Mouse (Mus musculus) lung, adult 2 months (tissue): Measurements from ENCODE around the gene Eif3i. TPM values are rescaled to one million over a fixed set of nuclear protein-coding genes. Genes with fewer than 3 reads are reported as not detected.

Experiments used
- DNase-seq: peaks from one replicate; pipeline ENCODE4 v3.0.0; 2022
- H3K4me1 ChIP-seq: fragments of 200-500 bp; 2 replicates; pipeline ENCODE4 v1.6.1; 2011; ENCODE audit warnings: low read length; ENCODE audit not compliant: control insufficient read depth, insufficient read depth
- H3K4me3 ChIP-seq: fragments of 200-500 bp; replicated peaks from 2 replicates; pipeline ENCODE3; 2011; ENCODE audit warnings: low read depth, mild to moderate bottlenecking, control low read depth, low read length; ENCODE audit errors: extremely low read depth
- CTCF ChIP-seq: fragments of 200-500 bp; IDR thresholded peaks from 2 replicates; pipeline ENCODE4 v1.5.1; 2011; ENCODE audit warnings: mild to moderate bottlenecking, low read length, control low read depth; ENCODE audit not compliant: insufficient read depth
- POLR2A ChIP-seq: fragments of 200-500 bp; IDR thresholded peaks from 2 replicates; pipeline ENCODE4 v1.6.1; 2011; ENCODE audit warnings: low read depth, mild to moderate bottlenecking, control low read depth, low read length, borderline replicate concordance; ENCODE audit errors: extremely low read depth
- WGBS: fragments of 180-500 bp; shearing (Covaris S2); methylation state at CpG from one replicate; pipeline ENCODE4 v1.1.7; 2018; 5-methylcytosine and 5-hydroxymethylcytosine counted together
- polyA plus RNA-seq: library from polyadenylated mRNA; depleted of rRNA; stranded (reverse); fragments of >200 nt; gene quantifications from 2 replicates; pipeline ENCODE4 v1.2.3, GENCODE M21; 2012; rRNA removed

Eif3i gene
- 148 and 197 TPM in 2 replicates for polyA plus RNA-seq

DNA sequence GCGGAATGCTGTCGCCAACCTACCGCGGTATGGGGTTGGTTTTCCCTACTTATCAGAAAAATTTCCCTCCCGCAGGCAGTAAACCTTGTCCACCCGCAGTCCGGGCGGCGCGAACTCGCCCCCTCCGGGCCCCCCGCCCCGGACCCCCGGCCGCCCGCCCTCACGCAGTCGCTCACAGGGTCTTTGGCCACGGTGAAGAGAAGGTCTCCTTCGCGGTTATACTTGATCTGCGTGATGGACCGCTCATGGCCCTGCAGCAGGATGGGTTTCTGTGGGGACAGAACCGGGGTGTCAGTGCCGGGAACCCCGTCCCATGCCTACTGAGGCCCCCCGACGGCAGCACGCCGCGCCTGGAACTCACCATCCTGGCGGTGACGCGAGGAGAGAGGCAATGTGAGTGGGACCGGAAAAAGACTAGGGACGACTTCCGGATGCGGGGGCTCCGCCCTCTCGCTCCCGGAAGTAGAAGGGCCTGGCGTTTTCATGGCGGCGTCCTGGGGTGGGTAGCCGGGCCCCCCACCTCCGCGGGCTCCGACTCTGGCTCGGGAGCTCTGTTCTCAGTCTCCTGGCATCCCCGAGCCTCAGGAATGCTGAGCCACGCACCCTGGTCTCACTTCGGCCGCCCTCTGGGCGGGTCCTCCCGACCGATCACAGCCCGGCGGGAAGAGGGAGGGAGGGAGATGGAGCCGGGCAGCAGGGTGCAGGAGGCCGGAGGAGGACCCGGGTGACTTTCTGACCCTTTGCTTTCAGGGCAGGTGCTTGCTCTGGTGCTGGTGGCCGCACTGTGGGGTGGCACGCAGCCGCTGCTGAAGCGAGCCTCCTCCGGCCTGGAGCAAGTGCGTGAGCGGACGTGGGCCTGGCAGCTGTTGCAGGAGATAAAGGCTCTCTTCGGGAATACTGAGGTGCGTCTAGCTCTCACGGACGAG, at the start of gene Eif3i, which contains the start of gene Tmem234:
TSS of gene Eif3i (minus strand) at position 416 of the 926 bp plus-strand sequence.
TSS of gene Tmem234 (plus strand) at position 436 of the 926 bp plus-strand sequence.
- Histone ChIP-seq H3K4me3 (peak within 1 kb of the TSS; percentile 72), H3K4me1 (peaks cover 4% of the 10 kb centered on the region; the same call in 1 of the 2 replicates)
- no peak for TF ChIP-seq CTCF
- TF ChIP-seq POLR2A, result peak; percentile 85; the same call in 1 of the 2 replicates
- under 1% methylated on average over 74 of the region's 74 CpGs for WGBS
- peak; percentile 83 for DNase-seq

DNA sequence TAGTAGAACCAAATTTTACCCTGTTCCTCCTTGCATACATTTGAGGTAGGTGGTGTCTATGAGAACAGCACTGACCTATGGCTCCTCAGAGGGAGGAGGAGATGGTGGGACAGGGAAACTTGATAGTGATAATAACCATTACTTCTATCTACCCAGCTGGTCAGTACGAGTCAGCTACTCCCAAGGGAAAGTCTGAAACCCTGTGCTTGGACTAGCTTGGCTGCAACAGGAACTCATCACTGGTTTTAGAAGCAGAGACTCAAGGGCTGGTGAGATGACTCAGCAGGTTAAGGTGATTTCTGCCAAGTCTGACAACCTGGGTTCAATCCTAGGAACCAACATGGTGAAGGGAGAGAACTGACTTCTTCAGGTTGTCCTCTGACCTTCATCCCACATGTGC, 48.2 kb upstream of the Eif3i start:
- Histone ChIP-seq H3K4me1 (no peaks in the 10 kb centered on the region), H3K4me3 (no peak overlapping the region)
- WGBS, result 72% methylated on average over 1 of the region's 1 CpGs
- TF ChIP-seq CTCF, result no peak
- TF ChIP-seq POLR2A, result no peak
- no peak for DNase-seq

DNA sequence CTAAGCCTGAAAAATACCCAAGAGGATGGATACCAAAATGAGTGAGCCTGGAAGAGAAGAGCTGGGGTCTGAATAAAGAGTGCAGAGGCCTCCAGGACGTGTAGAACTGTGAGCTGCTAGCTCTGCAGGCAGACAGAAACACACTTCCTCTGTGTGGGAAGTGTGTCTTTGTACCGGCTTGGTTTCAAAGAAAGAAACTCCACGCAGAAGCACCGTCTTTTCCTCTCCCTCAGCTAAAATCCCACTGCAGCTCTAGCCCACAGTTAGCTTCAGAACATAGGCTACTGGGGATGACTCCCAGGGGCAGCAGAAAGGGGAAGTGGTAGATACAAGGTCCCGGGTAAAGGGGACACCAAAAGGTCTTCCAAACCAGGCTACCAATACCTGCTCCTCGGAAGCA, 44.8 kb upstream of the Eif3i start:
- DNase-seq, result no peak
- no peak for TF ChIP-seq POLR2A
- TF ChIP-seq CTCF, result no peak
- Histone ChIP-seq H3K4me3 (no peak overlapping the region), H3K4me1 (no peaks in the 10 kb centered on the region)
- 85% methylated on average over 6 of the region's 6 CpGs for WGBS

DNA sequence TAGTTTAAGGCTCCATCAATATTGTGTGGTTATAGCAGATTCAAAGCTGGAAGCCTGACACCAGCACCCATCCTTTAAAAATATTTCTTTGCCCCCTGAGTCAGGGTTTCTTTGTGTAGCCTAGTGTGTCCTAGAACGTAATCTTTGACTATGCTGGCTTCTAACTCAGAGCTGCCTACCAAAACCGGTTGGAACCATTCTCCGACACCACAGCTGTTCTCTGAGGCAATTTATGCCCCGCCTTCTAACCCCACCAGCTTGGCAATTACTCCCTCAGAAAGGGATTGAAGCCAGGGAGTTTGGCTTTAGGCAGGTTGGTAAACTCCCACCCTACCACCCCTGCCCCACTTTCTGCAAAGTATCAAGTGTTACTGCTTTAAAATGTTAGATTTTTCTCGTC, 41.3 kb upstream of the Eif3i start:
- WGBS, result 50% methylated on average over 5 of the region's 5 CpGs
- TF ChIP-seq CTCF (no peak), POLR2A (no peak)
- no peak for DNase-seq
- peaks cover 11% of the 10 kb centered on the region for H3K4me1 ChIP-seq
- H3K4me3 ChIP-seq, result no peak overlapping the region

DNA sequence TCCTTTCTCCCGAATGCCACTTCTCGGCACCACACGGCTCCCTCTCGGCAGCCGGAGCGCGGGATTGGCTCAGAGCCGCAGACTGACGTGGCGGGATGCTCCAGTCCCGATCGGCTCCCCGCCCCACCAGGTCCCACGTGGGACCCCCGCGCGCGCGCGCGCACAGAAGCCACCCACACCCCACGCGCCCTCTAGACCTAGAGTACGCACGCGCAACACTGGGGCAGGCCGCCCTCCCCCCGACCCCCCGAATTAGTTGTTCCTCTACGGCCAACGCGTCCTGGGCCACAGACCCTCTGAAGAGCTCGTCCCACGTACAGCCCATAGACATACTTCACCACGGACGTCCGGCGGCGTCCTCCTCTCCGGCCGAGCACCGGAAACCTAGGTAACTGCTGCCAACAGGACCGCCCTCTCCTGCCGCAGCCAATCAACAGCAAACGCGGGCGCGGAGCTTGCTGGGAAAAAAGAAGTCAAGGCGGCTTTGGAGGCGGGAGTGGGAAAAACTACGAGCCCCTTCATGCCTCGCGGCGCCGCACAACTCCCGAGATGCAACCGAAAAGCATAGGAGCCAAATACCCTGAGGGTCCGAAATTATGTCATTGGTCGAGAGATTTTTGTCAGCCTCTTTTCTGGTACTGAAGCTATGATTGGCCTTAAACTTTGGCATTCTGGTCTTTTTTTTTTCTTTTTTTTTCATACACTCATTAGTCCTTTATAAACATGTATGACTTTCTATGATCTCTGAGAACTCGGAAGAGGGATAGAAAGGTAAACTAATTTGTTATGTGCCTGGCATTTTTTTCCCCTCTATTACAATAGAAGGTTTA, 40.4 kb upstream of the Eif3i start, which contains the start of gene Txlna:
TSS of gene Txlna (minus strand) at position 428 of the 830 bp plus-strand sequence.
- no peak for TF ChIP-seq CTCF
- TF ChIP-seq POLR2A, result peak; percentile 88
- WGBS, result under 1% methylated on average over 60 of the region's 60 CpGs
- DNase-seq, result peak; percentile 94
- H3K4me1 ChIP-seq, result peaks cover 11% of the 10 kb centered on the region
- peak within 1 kb of the TSS; percentile 90 for H3K4me3 ChIP-seq

DNA sequence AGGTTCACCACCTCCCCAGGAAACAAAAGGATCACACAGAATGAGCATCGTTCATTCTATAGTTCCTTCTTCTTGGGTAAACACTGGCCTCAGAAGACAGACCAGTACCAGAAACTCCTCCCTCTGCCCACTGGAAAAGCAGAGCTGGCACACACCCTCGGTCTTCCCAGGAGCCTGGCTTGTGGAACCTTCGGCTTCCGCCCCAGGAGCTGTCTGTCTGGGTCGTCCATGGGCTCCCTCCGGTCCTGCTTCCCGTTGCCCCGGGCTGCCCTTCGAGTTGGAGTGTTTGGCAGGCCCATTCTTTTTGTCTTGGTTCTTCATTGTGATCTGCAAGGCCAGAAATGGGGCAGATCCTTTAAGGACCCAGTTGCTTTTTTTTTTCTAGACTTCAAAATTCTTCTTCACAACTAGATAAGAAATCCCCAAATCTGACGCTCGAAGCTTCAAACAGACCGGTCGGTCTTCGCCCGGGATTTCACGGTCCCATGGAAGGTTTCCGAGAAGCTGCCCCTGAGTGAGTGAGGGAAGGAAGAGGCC, 39.7 kb upstream of the Eif3i start:
- WGBS, result under 1% methylated on average over 17 of the region's 17 CpGs
- Histone ChIP-seq H3K4me3 (peak overlapping the region; percentile 90), H3K4me1 (peaks cover 11% of the 10 kb centered on the region)
- no peak for TF ChIP-seq CTCF
- TF ChIP-seq POLR2A, result 0 out of 2 replicates have a peak, but pooled peaks have one; percentile 12
- DNase-seq, result no peak

DNA sequence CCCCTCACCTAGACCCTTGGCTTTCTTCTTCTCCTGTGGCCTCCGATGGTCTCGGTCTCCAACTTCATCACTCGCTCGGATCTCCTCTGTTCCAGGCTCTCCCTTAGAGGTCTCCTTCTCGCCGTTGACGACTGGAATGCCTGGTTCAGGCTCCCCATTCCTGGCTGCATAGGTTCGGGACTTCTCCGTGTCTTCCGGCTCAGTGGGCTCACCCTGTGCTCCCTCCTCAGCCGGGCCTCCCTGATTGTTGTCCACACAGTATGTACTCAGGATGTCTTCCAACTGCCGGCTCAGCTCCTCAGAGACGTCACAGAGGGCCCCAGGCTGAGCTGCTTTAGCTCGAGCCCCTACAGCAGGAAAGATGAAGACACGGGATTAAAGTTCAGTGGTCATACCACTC, 38.8 kb upstream of the Eif3i start:
- WGBS, result 67% methylated on average over 15 of the region's 15 CpGs
- no peak overlapping the region for H3K4me3 ChIP-seq
- no peak for DNase-seq
- TF ChIP-seq CTCF, result no peak
- TF ChIP-seq POLR2A, result no peak
- H3K4me1 ChIP-seq, result peaks cover 11% of the 10 kb centered on the region

DNA sequence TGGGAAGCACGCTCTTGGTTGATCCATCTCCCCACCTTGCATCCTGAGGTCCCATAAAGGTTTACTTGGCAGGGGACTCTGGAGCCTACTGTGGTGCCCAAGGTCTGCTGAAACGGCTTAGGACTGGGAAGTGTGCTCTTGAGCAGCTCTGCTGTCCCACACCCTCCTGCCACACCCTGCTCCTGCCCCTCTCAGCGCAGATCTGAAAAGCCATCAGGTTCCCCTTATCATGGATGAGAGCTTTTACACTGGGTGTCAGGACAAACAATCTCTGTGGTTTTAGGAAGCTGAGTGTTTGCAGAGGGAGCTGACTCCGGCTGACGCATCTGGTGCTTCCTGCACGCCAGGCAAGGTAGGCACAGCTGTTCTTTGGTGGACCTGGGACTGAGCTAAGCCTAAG, 33.4 kb upstream of the Eif3i start:
- WGBS, result 75% methylated on average over 6 of the region's 6 CpGs
- DNase-seq, result no peak
- H3K4me3 ChIP-seq, result no peak overlapping the region
- H3K4me1 ChIP-seq, result peaks cover 9% of the 10 kb centered on the region
- TF ChIP-seq CTCF, result no peak

DNA sequence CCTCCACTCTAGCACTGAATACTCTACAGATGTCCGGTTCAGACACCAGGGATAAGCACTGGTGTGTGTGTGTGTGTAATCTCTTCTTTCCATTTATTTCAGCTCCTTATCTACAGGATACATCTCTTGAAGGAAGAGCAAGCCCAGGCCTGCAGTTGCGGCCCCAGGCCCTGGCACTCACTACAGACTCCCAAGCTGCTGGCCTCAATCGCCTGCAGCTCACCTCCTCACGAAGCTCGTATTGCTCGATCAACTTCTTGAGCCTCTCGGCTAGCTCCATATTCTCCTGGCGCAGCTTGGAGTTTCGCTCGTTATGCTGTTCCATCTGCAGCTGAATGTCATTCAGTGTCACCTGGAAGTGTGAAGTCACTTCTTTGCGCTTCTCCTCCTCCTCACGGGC, 31.4 kb upstream of the Eif3i start:
- 67% methylated on average over 12 of the region's 12 CpGs for WGBS
- H3K4me1 ChIP-seq, result peaks cover 12% of the 10 kb centered on the region
- no peak overlapping the region for H3K4me3 ChIP-seq
- DNase-seq, result no peak
- TF ChIP-seq CTCF, result no peak
- TF ChIP-seq POLR2A, result no peak

DNA sequence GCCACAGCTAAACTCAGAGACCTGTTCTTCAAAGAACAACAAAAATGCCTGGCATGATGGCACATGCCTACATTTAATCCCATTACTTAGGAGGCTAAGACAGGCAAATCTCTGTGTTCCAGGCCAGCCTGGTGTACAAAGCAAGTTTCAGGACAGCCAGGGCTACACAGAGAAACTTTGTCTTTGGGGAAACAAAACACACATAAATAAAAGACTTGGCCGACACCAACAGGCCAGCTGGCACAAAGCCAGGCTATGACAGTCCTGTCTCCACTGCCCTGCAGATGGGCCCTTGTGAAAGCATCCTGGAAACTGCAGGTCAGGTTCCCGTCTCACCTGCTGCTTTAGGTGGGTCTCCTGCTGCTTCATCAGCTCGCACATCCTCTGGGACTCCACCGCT, 30.5 kb upstream of the Eif3i start:
- peaks cover 14% of the 10 kb centered on the region for H3K4me1 ChIP-seq
- no peak for DNase-seq
- H3K4me3 ChIP-seq, result no peak overlapping the region
- 56% methylated on average over 4 of the region's 4 CpGs for WGBS
- no peak for TF ChIP-seq CTCF
- no peak for TF ChIP-seq POLR2A
